Mouse (Mus musculus): Measurements from ENCODE around the gene Tagap1. TPM values are rescaled to one million over a fixed set of nuclear protein-coding genes. Genes with fewer than 3 reads are reported as not detected.
A peak's percentile ranks its signal among the peaks of the same experiment; 100 is the strongest.
"Not testable (repeated sequence)": the region's sequence is repeated elsewhere in the genome, so short reads cannot be mapped to it uniquely, and the experiment has no call there.

Gene Tagap1
- 10 to 100 TPM; 20.9 to 21.3 TPM for total RNA-seq (2021)

DNA sequence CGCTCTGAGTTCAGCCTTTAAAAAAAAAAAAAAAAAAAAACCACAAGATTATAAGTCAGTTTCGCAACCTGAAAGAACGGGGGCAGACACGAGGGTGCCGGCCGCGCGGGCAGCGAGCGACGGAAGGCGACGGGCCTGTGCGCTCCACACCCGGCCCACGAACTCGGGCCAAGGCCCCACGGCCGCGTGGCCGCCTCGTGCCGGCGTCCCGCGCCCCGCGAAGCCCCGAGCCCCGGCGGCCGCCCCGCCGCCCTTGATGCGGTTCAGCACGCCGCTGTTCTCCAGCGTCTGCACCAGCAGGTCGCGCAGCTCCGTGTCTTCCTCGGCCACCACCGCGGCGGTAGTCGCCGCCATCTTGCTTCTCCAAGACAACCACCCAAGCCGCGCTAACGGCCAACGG is at the start of gene Tagap1:
Gene Tagap1 (minus strand): TSS at position 381 of the 400 bp plus-strand sequence.
- intact Hi-C loops (cut with DNase I), result not testable (repeated sequence)
- DNase-seq, result peak; percentile 18

DNA sequence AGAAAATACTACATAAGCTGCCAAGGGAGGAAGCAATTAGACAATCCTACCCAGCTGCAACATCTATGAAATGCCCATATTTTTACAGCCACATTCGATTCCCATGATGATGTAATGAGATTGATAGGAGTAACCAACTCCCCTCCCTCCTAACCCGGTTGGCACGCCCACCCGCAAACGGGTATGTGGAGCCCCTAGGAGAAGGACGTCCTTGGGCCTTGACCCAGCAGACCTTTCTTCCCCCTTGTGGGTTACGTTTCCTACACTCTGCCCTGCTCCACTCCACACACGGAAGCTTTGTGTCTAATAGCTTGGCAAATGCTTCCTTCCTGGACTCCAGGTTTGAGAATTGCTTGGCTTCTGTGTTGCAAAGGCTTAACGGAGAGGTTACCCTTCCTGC is 48.9 kb upstream of the Tagap1 start:
- intact Hi-C loops (cut with DNase I); DNase-seq: not testable (repeated sequence)

DNA sequence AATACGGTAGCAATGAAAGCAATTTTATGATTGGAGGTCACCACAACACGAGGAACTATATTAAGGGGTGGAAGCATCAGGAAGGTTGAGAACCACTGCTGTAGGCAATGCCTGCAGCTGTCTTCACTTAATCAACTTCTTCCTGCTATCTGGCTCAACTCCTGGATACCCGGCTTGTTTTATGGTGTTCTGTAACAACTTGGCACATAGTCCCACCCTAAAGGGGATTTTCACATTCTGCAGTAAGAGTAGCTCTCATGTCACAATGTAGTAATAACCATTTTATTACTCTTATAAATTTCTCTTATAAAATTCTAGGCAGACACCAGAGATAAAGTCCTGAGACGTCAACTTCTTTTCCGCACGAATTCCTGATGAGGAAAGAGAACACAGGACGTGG is 48.5 kb upstream of the Tagap1 start:
- DNase-seq; intact Hi-C loops (cut with DNase I): not testable (repeated sequence)

DNA sequence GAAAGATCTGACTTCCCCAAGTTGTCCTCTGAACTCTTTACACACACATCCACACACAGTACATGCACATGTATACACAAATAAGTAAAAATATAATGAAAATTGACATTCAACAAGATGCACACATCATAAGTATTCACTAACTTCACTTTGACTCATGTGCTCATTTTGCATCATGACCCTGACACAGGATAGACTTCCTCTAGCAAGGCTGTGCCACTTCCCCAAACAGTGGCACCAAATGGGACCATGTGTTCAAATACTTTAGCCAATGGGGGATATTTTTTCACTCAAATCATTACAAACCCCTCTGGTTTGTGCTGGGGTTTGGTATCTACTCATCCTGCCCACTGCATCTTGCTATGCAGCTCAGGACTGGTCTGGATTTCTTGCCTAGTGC is 47.9 kb upstream of the Tagap1 start:
- DNase-seq; intact Hi-C loops (cut with DNase I): not testable (repeated sequence)

DNA sequence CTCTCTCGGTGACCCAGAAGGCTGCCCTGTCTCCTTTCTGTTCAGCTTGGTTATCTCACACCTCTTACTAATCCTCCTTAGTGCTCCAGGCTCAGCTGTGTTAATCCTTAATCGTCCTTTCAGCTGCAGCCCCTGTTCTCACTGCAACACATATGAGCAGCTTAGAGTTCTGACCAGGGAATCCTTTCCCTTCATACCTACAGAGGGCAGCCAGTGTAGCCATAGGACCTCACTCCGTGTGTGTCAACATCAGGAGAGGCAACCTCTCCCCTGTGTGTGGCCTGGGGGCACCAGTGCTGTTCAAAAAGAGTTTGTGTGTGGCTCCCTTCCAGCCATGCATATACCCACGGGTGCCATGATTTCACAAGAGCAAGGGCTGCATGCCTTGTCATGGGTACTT is 44.7 kb upstream of the Tagap1 start:
- DNase-seq, result not testable (repeated sequence)

DNA sequence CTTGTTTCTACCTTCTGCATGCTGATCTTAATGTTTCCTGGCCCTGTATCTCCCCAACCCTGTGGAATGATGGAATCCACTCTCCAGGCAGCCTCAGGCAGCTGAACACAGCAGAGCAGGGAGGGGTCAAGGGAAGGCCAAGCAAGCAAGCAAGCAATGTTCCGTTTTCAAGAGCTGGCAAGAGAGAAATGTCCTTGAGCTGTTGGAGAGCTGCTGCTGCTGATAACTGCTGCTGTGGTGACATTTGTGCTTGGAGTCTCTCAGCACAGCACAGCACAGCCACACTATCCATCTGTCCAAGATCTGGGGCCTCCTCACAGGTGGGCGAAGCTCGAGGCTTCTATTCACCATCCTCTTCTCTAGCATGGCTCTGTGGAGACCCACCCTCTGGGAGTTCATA is 42.4 kb upstream of the Tagap1 start:
- DNase-seq; intact Hi-C loops (cut with DNase I): not testable (repeated sequence)

More for the DNA sequence above, 44.7 kb upstream of the Tagap1 start:
- intact Hi-C loops (cut with DNase I), result not testable (repeated sequence)

DNA sequence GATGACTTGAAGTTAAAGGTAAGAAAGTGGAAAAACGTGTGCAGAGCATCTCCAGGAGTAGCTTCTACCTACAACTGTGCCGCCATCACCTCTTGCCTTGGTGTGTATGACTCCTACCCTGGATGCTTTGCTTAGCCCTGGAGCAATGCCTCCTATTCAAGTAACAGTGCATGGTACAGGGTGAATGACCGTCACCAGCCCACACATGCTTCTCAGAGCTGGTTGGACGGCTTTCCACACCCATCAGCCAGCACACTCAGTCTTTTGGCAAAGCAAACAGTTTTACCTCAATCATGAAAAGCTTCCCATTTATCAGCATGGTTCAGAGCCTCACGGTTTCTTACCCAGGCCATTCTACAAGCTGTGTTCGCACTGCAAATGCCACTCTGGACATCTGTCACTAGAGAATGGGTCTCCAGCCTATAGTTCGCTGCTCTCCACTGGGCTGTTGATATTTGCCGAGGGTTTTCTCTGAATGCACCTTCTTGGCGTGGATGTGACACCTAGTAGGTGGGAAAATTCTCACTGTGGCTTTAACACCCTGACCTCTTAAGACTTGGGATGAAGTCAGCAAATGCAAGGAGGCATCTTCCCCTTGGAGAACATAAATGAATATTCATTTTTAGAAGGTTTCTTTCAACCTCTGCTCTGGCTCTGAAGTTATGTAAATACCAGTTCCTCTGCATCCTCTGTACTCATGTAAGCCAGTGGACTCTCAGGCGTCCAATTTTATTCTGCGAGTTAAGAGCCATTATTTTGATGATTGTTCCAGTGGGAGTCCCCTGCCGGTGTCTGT is 41.0 kb upstream of the Tagap1 start:
- intact Hi-C loops (cut with DNase I); DNase-seq: not testable (repeated sequence)

DNA sequence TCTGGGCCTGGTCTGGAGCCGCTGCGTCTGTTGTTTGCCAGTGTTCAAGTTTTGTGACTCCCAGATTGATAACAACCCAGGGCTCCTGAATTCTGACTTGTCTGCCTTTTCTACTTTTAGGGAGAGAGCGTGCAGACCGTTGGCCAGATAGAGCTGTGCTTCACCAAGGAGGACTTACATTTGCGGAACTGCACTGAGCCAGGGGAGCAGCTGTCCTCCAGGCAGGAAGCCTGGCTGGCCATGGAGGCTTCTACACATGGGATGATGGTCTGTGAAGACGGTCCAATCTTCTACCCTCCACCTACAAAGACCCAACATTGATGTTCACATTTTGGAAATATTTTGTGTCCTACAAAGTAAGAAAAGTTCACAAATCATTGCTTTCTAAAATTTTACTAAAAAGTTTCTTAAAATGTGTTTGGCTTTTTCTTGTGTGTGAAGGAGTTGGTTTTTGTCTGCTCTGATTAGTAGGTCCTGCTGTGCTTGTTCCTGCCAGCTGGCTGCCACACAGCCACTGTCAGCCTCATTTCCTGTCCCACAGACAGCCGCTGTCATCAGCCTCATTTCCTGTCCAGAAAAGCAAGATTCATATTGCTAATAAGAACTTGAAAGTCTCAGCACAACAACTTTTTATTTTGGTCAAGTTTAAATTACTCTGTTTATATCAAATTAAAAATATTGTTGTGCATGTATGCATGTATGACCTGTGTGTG is 37.0 kb upstream of the Tagap1 start:
- DNase-seq; intact Hi-C loops (cut with DNase I): not testable (repeated sequence)

DNA sequence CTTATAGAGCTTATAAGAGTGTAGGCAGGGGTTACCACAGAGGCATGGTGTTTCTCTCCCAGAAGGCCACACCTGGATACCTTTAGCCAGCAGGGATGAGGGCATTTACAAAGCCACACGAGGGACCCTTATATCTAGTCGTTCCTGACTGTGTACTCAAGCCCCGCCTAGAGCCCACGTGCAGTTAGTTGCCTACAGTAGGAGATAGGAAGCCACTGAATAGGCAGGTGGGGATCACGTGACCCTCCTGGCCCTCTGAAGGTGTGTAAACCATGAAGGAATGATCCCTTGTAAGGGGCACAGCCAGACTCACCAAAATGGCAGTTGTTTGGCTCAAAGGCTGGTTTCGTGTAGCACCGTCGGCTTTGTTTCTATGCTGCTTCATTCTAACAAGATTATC is 35.9 kb upstream of the Tagap1 start:
- intact Hi-C loops (cut with DNase I); DNase-seq: not testable (repeated sequence)

DNA sequence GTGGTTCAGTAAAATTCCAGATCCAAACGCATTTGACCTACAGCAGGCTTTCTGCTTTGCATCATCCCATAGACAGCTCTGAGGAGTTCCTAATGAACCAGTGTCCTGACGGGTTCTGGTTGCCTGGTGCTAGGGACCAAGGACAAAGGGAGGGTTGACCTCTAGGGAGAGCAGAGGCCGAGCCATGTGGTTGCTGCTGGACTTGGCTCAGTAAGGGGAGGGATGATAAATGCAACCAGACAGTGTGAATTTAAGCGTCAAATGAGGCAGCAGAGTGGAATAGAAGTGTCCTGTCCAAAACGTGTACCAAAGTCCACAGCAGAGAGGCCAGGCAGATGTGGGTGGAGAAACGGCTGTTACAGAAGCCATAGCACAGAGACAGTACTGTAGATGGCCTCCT is 34.5 kb upstream of the Tagap1 start:
- DNase-seq; intact Hi-C loops (cut with DNase I): not testable (repeated sequence)

DNA sequence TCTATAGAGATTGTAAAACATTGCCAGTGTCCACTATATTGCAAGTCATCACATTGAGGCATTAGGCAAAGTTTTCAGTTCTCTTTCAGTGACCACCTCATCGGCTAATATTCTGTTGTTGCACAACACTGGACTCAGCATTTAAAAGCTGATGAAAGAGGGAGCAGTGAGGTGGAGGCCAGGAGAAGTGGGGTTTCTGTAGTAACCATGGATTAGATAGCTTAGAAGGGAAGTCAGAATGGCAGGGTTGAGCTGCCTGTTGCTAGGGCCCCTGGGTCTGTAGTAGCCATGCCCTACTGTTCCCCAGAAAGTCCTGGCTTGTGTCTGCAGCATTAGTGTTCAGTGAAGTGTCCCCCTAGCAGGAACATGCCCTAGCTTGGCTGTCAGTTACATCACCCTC is 25.2 kb upstream of the Tagap1 start:
- DNase-seq; intact Hi-C loops (cut with DNase I): not testable (repeated sequence)

DNA sequence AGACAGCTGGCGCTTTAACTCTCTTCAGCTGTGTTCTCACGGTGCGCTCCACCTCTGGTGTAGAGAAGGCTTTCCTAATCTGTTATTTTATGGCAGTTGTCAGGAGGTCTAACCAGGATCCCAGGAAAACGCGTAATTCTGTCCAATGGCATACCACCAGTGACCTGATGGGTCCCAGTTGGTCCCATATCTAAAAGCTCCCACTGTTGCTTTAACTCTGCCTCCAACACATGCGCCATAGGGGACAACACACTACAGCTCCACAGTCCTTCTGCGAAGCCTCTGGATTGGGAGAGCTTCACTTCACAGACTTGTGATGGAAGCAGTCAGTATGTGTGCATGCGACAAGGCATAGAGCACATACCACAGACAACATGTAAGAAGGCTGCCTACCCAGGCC is 19.2 kb upstream of the Tagap1 start:
- DNase-seq; intact Hi-C loops (cut with DNase I): not testable (repeated sequence)

DNA sequence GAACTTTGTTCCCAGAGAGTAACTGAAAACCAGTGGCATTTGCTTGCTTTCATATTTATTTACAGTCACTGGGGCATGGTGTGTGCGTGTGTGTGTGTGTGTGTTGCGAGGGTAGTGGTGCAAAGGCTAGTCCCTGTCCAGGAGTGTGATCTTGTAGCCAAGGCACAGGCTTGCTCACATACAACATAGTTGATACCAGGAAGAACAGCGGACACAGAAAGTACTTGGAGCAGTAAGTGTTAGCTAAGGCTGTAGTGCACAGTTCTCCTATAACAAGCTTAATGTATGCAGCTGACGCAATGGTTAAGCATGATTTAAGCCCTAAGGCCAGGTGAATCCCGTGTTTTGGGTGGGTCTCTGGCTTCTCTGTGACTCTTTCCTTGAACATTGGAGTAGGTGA is 18.4 kb upstream of the Tagap1 start:
- intact Hi-C loops (cut with DNase I); DNase-seq: not testable (repeated sequence)

DNA sequence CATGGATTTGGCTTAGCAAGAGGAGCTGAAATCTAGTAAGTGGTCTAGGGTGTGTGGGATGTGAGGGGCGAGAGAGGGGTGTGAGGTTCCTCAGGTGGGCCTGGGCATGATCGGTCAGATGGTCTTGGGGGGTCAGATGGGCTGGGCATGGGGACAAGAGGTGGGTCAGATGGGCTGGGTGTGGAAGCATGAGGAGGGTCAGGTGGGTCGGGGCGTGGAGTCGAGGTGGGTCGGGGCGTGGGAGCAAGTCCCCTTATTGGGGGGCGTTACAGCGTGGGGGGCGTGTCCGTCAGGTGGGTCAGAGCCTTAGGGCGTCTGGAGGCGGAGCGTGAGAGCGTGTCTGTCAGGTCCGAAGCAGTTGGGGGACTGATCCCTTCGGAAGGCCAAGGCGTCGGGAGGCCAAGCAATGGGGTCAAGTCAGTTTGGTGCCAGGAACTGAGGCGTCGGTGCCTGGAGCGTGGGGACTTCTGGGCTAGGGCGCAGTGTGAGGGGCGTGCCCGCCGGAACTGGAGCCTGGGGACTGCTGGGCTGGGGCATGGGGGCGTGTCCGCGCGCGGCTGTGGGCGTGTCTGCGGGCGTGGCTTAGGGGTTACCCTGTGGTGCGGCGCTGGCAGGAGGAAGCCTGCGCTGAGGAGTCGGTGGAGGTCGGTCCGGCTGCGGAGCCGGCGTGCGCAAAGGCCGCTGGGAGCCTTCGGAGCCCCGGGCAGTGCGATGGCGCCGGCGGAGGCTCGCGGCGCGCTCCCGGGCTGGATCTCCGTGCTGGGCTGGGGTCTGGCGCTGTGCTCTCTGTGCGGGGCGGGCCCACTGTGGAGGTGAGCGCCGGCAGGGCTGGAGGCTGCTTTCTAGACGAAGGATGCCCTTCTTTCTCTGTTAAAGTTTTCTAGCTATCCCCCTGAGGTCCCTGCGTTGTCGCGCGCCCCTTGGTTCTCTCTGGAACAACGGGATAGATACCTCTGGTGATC is 17.6 kb upstream of the Tagap1 start, which contains the start of gene Gm49721:
Gene Gm49721 (plus strand): TSS at position 618 of the 962 bp plus-strand sequence.
- peak; percentile 50 for DNase-seq
- intact Hi-C loops (cut with DNase I), result not testable (repeated sequence)

DNA sequence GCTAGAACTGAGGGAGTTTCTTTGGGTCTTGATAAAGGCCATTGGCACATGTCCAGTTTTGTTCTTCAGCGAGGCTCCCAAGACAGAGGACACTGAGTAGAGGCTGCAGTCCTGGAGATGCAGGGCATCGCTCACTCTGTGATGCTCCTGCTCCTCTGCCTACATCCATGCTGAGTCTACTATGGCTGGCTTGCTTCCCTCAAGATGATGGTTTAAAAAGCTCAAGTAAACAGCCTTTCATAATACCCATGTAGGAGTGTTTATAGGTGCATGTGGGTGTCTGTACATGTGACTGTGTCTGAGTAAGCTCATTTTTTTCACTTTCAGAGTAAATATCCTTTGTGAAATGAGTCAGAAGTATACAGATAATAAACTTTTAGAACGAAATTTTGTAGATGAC is 14.0 kb upstream of the Tagap1 start:
- DNase-seq; intact Hi-C loops (cut with DNase I): not testable (repeated sequence)

DNA sequence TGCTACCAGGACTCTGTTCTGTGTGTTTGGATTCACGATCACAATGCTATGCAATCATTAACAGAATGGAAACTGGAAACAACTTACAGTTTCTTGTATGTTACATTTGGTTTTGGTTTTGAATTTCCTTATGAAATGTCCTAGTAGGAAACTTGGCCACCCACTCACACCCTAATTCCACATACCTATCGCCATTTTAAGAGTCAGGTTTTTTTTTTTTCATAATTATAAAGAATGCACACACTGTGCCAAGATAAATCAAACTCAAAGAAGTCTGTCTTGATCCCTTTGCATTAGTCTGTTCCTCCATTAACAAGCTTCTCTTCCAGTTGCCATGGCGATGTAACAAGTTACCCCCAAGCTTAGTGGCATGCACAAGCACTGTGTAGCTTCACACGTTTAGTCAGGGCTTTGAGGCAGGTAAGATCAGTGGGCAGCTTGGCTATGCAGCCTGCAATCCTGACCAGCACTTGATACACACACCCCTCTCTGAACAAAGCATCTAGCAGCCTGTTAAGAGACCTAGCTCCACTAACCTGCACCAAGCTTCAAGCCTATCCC is 12.0 kb upstream of the Tagap1 start:
- DNase-seq; intact Hi-C loops (cut with DNase I): not testable (repeated sequence)

DNA sequence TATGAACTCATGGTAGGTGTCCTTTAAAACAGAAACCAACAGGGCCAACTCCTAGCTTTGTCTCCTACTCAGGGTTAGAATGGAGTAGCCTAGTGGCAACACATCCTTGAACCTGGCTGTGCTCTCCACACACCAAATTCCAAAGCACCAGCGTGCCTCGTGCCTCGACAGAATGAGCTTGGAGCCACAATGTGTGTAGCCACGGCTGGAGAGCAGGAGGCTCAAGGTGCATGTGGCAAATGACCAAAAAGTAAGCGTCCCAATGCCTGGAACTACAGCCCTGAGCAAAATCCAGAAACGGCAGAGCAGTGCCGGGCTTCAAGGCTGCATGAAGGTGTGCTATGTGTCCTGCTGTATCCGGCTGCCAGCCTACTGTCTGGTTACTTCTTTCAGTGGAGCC is 10.3 kb upstream of the Tagap1 start:
- DNase-seq; intact Hi-C loops (cut with DNase I): not testable (repeated sequence)

DNA sequence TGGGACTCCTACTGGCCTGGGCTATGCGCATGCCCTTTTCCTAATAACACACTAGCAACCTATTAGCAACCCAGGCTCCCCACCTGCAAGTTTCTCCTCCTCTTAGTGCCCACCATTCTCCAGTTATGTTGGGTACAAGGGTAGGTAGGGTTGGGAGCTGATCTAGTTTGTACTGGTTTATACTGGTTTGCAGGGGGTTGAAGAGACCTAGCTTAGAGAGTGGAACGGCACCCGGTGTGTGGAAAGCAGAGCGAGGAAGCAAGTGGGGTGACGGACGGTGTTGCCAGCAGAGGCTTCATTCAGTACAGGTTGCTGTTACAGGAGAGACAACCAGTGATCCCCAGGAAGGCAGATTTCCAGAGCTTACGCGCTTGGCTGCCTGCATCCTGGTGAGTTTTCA is 9.4 kb upstream of the Tagap1 start, which contains the start of gene Rnaset2b:
Gene Rnaset2b (plus strand): TSS at position 301 of the 400 bp plus-strand sequence.
- intact Hi-C loops (cut with DNase I); DNase-seq: not testable (repeated sequence)

DNA sequence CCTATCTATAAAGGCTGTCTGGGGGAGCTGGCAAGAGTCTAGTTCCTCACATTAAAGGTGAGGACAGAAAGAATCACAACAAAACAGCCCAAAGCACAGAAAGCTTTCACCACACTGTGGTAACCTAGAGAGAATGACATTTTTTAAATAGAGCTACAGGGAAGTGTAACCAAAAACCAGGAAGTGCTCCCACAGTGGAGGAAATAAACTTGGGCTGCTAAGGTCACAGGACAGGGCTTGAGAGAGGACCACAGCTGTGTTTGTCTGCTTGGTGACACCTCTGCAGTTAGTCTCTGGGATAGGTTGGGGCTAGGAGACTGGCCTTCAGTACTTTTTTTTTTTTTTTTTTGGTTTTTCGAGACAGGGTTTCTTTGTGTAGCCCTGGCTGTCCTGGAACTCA is 6.7 kb upstream of the Tagap1 start:
- DNase-seq; intact Hi-C loops (cut with DNase I): not testable (repeated sequence)

DNA sequence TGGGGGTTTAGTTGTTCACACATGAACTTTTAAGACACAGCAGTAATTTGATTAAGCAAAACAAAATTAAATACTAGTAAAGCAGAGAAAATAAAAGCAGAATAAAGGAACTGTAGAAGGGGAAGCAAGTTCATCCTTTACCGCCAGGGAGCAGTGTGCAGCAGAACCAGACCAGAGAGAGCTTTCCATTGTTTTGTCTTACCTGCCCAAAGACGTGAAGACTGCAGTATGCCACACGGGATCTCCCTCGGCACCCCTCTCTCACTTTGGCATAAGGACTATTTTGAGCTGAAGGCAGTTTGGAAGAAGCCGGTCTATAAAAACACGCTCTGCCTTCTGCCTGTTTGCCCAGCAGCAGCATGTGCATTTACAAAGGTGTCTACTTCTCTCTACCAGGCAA is 4.4 kb upstream of the Tagap1 start:
- DNase-seq; intact Hi-C loops (cut with DNase I): not testable (repeated sequence)

Measured in left cerebral cortex, postnatal 4 days (tissue).